Mouse (Mus musculus): ENCODE measurements around the gene Gadd45g. TPM values are rescaled to one million over a fixed set of nuclear protein-coding genes. Genes with fewer than 3 reads are reported as not detected.

The Gadd45g gene
- total RNA-seq (2022): 10 to 100 TPM; 14.6 to 28.2 (median 17.2) TPM

GRCm38 (mm10) chr13:51846301-51846867 lies at the start of gene Gadd45g:
Gene Gadd45g (plus strand): TSS chr13:51846678.
- peak; percentile 93 to 95 for DNase-seq (ENCODE audit: low spot score in 2 of 2)

- no peak for DNase-seq (ENCODE audit: low spot score in 2 of 2)
These were observed 48.4 kb upstream of the Gadd45g start for GRCm38 (mm10) chr13:51797899-51798746.

GRCm38 (mm10) chr13:51799735-51800522 lies 46.5 kb upstream of the Gadd45g start:
- DNase-seq (ENCODE audit: low spot score in 2 of 2): no peak

GRCm38 (mm10) chr13:51800921-51801320 lies 45.6 kb upstream of the Gadd45g start:
- DNase-seq (ENCODE audit: low spot score in 2 of 2): peak in 1 of 2 experiments; percentile 31

GRCm38 (mm10) chr13:51805634-51806033 lies 40.8 kb upstream of the Gadd45g start:
- peak; percentile 62 to 72 for DNase-seq (ENCODE audit: low spot score in 2 of 2)

- no peak for DNase-seq (ENCODE audit: low spot score in 2 of 2)
These were observed 40.3 kb upstream of the Gadd45g start for GRCm38 (mm10) chr13:51806220-51806619.

- DNase-seq (ENCODE audit: low spot score in 2 of 2): no peak
These were observed 38.3 kb upstream of the Gadd45g start for GRCm38 (mm10) chr13:51808141-51808540.

GRCm38 (mm10) chr13:51813621-51814615 lies 32.6 kb upstream of the Gadd45g start:
- DNase-seq (ENCODE audit: low spot score in 2 of 2): no peak

GRCm38 (mm10) chr13:51814646-51815045 lies 31.8 kb upstream of the Gadd45g start:
- no peak for DNase-seq (ENCODE audit: low spot score in 2 of 2)

GRCm38 (mm10) chr13:51815865-51816504 lies 30.5 kb upstream of the Gadd45g start:
- no peak for DNase-seq (ENCODE audit: low spot score in 2 of 2)

GRCm38 (mm10) chr13:51816559-51817041 lies 29.9 kb upstream of the Gadd45g start:
- DNase-seq (ENCODE audit: low spot score in 2 of 2): peak; percentile 40 to 46

- no peak for DNase-seq (ENCODE audit: low spot score in 2 of 2)
These were observed 28.1 kb upstream of the Gadd45g start for GRCm38 (mm10) chr13:51818170-51818943.

- DNase-seq (ENCODE audit: low spot score in 2 of 2): no peak
These were observed 27.5 kb upstream of the Gadd45g start for GRCm38 (mm10) chr13:51818944-51819326.

- no peak for DNase-seq (ENCODE audit: low spot score in 2 of 2)
These were observed 27.1 kb upstream of the Gadd45g start for GRCm38 (mm10) chr13:51819351-51819750.

- no peak for DNase-seq (ENCODE audit: low spot score in 2 of 2)
These were observed 24.5 kb upstream of the Gadd45g start for GRCm38 (mm10) chr13:51821988-51822387.

- no peak for DNase-seq (ENCODE audit: low spot score in 2 of 2)
These were observed 22.5 kb upstream of the Gadd45g start for GRCm38 (mm10) chr13:51823822-51824495.

- no peak for DNase-seq (ENCODE audit: low spot score in 2 of 2)
These were observed 15.6 kb upstream of the Gadd45g start for GRCm38 (mm10) chr13:51830744-51831450.

GRCm38 (mm10) chr13:51832491-51832890 lies 14.0 kb upstream of the Gadd45g start:
- no peak for DNase-seq (ENCODE audit: low spot score in 2 of 2)

Data from layer of hippocampus, adult 8-10 months (tissue).